Comparison of ENCODE assay signal across 20 mouse cellular contexts in the genomic region with DNA sequence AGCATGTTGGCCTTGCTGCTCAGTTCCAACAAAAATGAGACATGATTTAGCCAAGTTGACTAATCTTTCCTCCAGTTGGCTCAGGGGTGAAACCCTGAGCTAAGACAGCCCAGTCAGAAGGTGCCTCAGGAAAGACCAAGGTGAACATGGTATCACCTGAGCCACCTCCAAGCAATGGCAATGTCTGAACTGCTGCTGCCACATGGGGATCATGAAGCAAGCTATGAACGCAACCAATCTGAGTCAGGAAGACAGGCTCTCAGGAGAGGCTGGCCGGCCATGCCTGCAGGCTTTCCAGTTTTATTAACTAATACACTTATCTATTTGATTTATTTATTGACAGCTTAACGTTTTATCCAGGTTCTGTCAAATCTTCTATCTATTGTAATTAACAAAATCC. TPM values are rescaled to one million over a fixed set of nuclear protein-coding genes. Genes with fewer than 3 reads are reported as not detected.
DNase-seq lines count a peak whose midpoint lies in the region; TF ChIP-seq lines count a peak whose summit lies in the region.
"Had no signal": no experiment of that assay in that cellular context is flagged by ENCODE, and none has a peak within 500 bp of the region (broad histone marks: within the 10 kb centered on the region; RNA-seq: fewer than 3 reads in every experiment).

No protein-coding gene starts in this region.

- no peaks in the 10 kb centered on the region for H3K27me3 ChIP-seq in heart, embryonic 10.5 days (ENCODE audit: insufficient read depth, poor library complexity, severe bottlenecking)
- H3K27me3 ChIP-seq: CH12.LX, Patski had no signal

- no peak overlapping the region for H3K27ac ChIP-seq in heart, embryonic 10.5 days
- H3K27ac ChIP-seq in gastrocnemius, adult 2 months, result no peak overlapping the region

- intact Hi-C loops in heart, postnatal 25 days (cut with DNase I), result no loop called here
- intact Hi-C loops in heart, postnatal 10 days (cut with DNase I), result no loop called here
- intact Hi-C loops in gastrocnemius, adult 2 months (cut with DNase I), result no loop called here

- H3K36me3 ChIP-seq in heart, embryonic 10.5 days, result no peaks in the 10 kb centered on the region
- H3K36me3 ChIP-seq: G1E had no signal

- no peak for TF ChIP-seq CTCF in gastrocnemius, adult 2 months (IDR thresholded peaks at IDR 0.05)

- H3K4me1 ChIP-seq in heart, embryonic 10.5 days, result no peaks in the 10 kb centered on the region

- no peaks in the 10 kb centered on the region for H3K9me3 ChIP-seq in heart, embryonic 10.5 days
- H3K9me3 ChIP-seq: G1E had no signal

- WGBS in heart, embryonic 10.5 days, result 76% methylated on average over 3 of the region's 3 CpGs

- no peak overlapping the region for H3K4me3 ChIP-seq in heart, embryonic 10.5 days
- no peak overlapping the region for H3K4me3 ChIP-seq in gastrocnemius, adult 2 months

- peak; percentile 80 for DNase-seq in heart, adult 11 months
- DNase-seq in heart, postnatal 25 days (ENCODE audit: low spot score), result no peak
- peak; percentile 22 for DNase-seq in heart, embryonic 10.5 days (ENCODE audit: low spot score)
- no peak for DNase-seq in heart, postnatal 10 days
- peak; percentile 97 for DNase-seq in fat pad, adult 2 months (ENCODE audit: extremely low read depth, low read depth, low spot score)
- DNase-seq in gonadal fat pad, adult 2 months (ENCODE audit: low read depth), result peak; percentile 83
- DNase-seq in ovary, adult 18-20 months (ENCODE audit: low spot score), result no peak
- DNase-seq in gastrocnemius, adult 2 months, result no peak
- DNase-seq: adrenal gland, adult 2 months; adrenal gland, adult 8-10 months; adrenal gland, postnatal 10 days; adrenal gland, postnatal 14 days; adrenal gland, postnatal 25 days; adrenal gland, postnatal 36 days; B cell, adult 2 months; cerebellum, adult 11 months; cerebellum, adult 11-12 months had no signal

RNA-seq across cellular contexts. Expression of gene Psat1, which starts 51.5 kb away (rescaled TPM):
- total RNA-seq in heart, postnatal 25 days (2021), result 1 to 10 TPM; 3.0 to 3.4 TPM
- polyA plus RNA-seq in heart, embryonic 10.5 days (2016; fragmentation: Nextera tagmentation; extraction: Ambion mirVana), result 56.5 and 88.5 TPM in 2 replicates
- total RNA-seq in heart, postnatal 10 days (2021), result 10 to 100 TPM; 11.6 to 14.7 TPM
- 76.4 and 93.3 TPM in 2 replicates for polyA plus RNA-seq in gonadal fat pad, adult 2 months (2012; rRNA removed)
- total RNA-seq in gastrocnemius, adult 2 months (2021), result under 1 TPM; 0.78 to 0.82 TPM

Comparison
In these comparisons a context has a peak if more than half of its experiments do, and no peak if none do; other contexts are left out.
1. DNase-seq: peak in heart, adult 11 months (single experiment), heart, embryonic 10.5 days (single experiment), fat pad, adult 2 months (single experiment) and gonadal fat pad, adult 2 months (single experiment); none in heart, postnatal 25 days (single experiment), heart, postnatal 10 days (0 of 2), ovary, adult 18-20 months (single experiment) and gastrocnemius, adult 2 months (single experiment).